Mouse (Mus musculus): ENCODE data around the gene Gstm4. TPM values are rescaled to one million over a fixed set of nuclear protein-coding genes. Genes with fewer than 3 reads are reported as not detected.
A peak's percentile ranks its signal among the peaks of the same experiment; 100 is the strongest.
"Not testable (repeated sequence)": the region's sequence is repeated elsewhere in the genome, so short reads cannot be mapped to it uniquely, and the experiment has no call there.

Gstm4 gene
- polyA plus RNA-seq, 2 experiments, result 14.4 to 14.5 TPM

GRCm38 (mm10) chr3:108017473-108018189 lies 27.1 kb downstream of the Gstm4 start, which contains the start of gene Gstm1:
Gene Gstm1, minus strand, starts transcription at chr3:108017973.
- Histone ChIP-seq H3K27ac (replicated peaks; ENCODE audit: low read depth, low read length) (peak within 1 kb of the TSS; percentile 78), H3K4me3 (replicated peaks; ENCODE audit: low read length) (peak within 1 kb of the TSS; percentile 39), H3K4me2 (replicated peaks; ENCODE audit: low read depth, low read length, severe bottlenecking) (peak within 1 kb of the TSS; percentile 65), H3K27me3 (ENCODE audit: control insufficient read depth, insufficient read depth, low read length) (no peaks in the 10 kb centered on the region), H3K9me3 (ENCODE audit: control insufficient read depth, low read length) (no peaks in the 10 kb centered on the region), H3K36me3 (ENCODE audit: control insufficient read depth, insufficient read depth, low read length) (no peaks in the 10 kb centered on the region), H3K9ac (ENCODE audit: low read depth, low read length, severe bottlenecking) (peak within 1 kb of the TSS; percentile 48), H3K4me1 (ENCODE audit: control insufficient read depth, insufficient read depth, low read length) (no peaks in the 10 kb centered on the region)
- TF ChIP-seq POLR2A (IDR thresholded peaks at IDR 0.05; ENCODE audit: borderline replicate concordance, extremely low read depth, insufficient read depth, insufficient read length), result peak; percentile 77; the same call in 1 of the 2 replicates
- peak; percentile 99 for ATAC-seq (ENCODE audit: low FRiP score, low read depth)
- DNase-seq (ENCODE audit: low spot score), result peak; percentile 98
- WGBS, result under 1% methylated on average over 31 of the region's 31 CpGs

GRCm38 (mm10) chr3:108016468-108016867 lies 28.2 kb downstream of the Gstm4 start:
- H3K9ac ChIP-seq (ENCODE audit: low read depth, low read length, severe bottlenecking); H3K36me3 ChIP-seq (ENCODE audit: control insufficient read depth, insufficient read depth, low read length); H3K9me3 ChIP-seq (ENCODE audit: control insufficient read depth, low read length); H3K27me3 ChIP-seq (ENCODE audit: control insufficient read depth, insufficient read depth, low read length); DNase-seq (ENCODE audit: low spot score); H3K27ac ChIP-seq (replicated peaks; ENCODE audit: low read depth, low read length); ATAC-seq (ENCODE audit: low FRiP score, low read depth); H3K4me2 ChIP-seq (replicated peaks; ENCODE audit: low read depth, low read length, severe bottlenecking); H3K4me3 ChIP-seq (replicated peaks; ENCODE audit: low read length); H3K4me1 ChIP-seq (ENCODE audit: control insufficient read depth, insufficient read depth, low read length): not testable (repeated sequence)
- 82% methylated on average over 5 of the region's 5 CpGs for WGBS

GRCm38 (mm10) chr3:108014974-108015346 lies 29.7 kb downstream of the Gstm4 start:
- no peak for ATAC-seq (ENCODE audit: low FRiP score, low read depth)
- TF ChIP-seq POLR2A (IDR thresholded peaks at IDR 0.05; ENCODE audit: borderline replicate concordance, extremely low read depth, insufficient read depth, insufficient read length), result no peak
- H3K4me3 ChIP-seq (replicated peaks; ENCODE audit: low read length), result no peak overlapping the region

GRCm38 (mm10) chr3:108014098-108014973 lies 30.4 kb downstream of the Gstm4 start:
- Histone ChIP-seq H3K9ac (ENCODE audit: low read depth, low read length, severe bottlenecking) (no peak overlapping the region), H3K36me3 (ENCODE audit: control insufficient read depth, insufficient read depth, low read length) (no peaks in the 10 kb centered on the region), H3K9me3 (ENCODE audit: control insufficient read depth, low read length) (no peaks in the 10 kb centered on the region), H3K4me3 (replicated peaks; ENCODE audit: low read length) (no peak overlapping the region), H3K4me2 (replicated peaks; ENCODE audit: low read depth, low read length, severe bottlenecking) (no peak overlapping the region), H3K27me3 (ENCODE audit: control insufficient read depth, insufficient read depth, low read length) (no peaks in the 10 kb centered on the region), H3K4me1 (ENCODE audit: control insufficient read depth, insufficient read depth, low read length) (no peaks in the 10 kb centered on the region), H3K27ac (replicated peaks; ENCODE audit: low read depth, low read length) (no peak overlapping the region)
- ATAC-seq (ENCODE audit: low FRiP score, low read depth), result no peak
- no peak for DNase-seq (ENCODE audit: low spot score)
- 76% methylated on average over 7 of the region's 8 CpGs for WGBS
- no peak for TF ChIP-seq POLR2A (IDR thresholded peaks at IDR 0.05; ENCODE audit: borderline replicate concordance, extremely low read depth, insufficient read depth, insufficient read length)

More at GRCm38 (mm10) chr3:108014974-108015346, 29.7 kb downstream of the Gstm4 start:
- WGBS, result 91% methylated on average over 2 of the region's 2 CpGs
- H3K4me2 ChIP-seq (replicated peaks; ENCODE audit: low read depth, low read length, severe bottlenecking), result no peak overlapping the region
- no peaks in the 10 kb centered on the region for H3K4me1 ChIP-seq (ENCODE audit: control insufficient read depth, insufficient read depth, low read length)
- H3K9ac ChIP-seq (ENCODE audit: low read depth, low read length, severe bottlenecking), result no peak overlapping the region
- no peaks in the 10 kb centered on the region for H3K9me3 ChIP-seq (ENCODE audit: control insufficient read depth, low read length)
- no peaks in the 10 kb centered on the region for H3K36me3 ChIP-seq (ENCODE audit: control insufficient read depth, insufficient read depth, low read length)
- no peak for DNase-seq (ENCODE audit: low spot score)
- H3K27me3 ChIP-seq (ENCODE audit: control insufficient read depth, insufficient read depth, low read length), result no peaks in the 10 kb centered on the region
- no peak overlapping the region for H3K27ac ChIP-seq (replicated peaks; ENCODE audit: low read depth, low read length)

GRCm38 (mm10) chr3:108013331-108013871 lies 31.3 kb downstream of the Gstm4 start:
- Histone ChIP-seq H3K4me2 (replicated peaks; ENCODE audit: low read depth, low read length, severe bottlenecking) (no peak overlapping the region), H3K4me1 (ENCODE audit: control insufficient read depth, insufficient read depth, low read length) (no peaks in the 10 kb centered on the region), H3K27me3 (ENCODE audit: control insufficient read depth, insufficient read depth, low read length) (no peaks in the 10 kb centered on the region), H3K36me3 (ENCODE audit: control insufficient read depth, insufficient read depth, low read length) (no peaks in the 10 kb centered on the region), H3K9ac (ENCODE audit: low read depth, low read length, severe bottlenecking) (no peak overlapping the region), H3K4me3 (replicated peaks; ENCODE audit: low read length) (no peak overlapping the region), H3K9me3 (ENCODE audit: control insufficient read depth, low read length) (no peaks in the 10 kb centered on the region), H3K27ac (replicated peaks; ENCODE audit: low read depth, low read length) (no peak overlapping the region)
- no peak for DNase-seq (ENCODE audit: low spot score)
- no peak for TF ChIP-seq POLR2A (IDR thresholded peaks at IDR 0.05; ENCODE audit: borderline replicate concordance, extremely low read depth, insufficient read depth, insufficient read length)
- no peak for ATAC-seq (ENCODE audit: low FRiP score, low read depth)
- 86% methylated on average over 4 of the region's 4 CpGs for WGBS
